Mouse (Mus musculus) heart, postnatal 0 days (tissue): ENCODE measurements around the gene Tle6.

Source experiments
- CTCF ChIP-seq: IDR thresholded peaks from 2 replicates; pipeline ENCODE4 v1.5.1; 2016; ENCODE audit warnings: antibody characterized with exemption, control low read depth, low read depth
- EP300 ChIP-seq: IDR thresholded peaks from 2 replicates; pipeline ENCODE4 v1.6.1; 2016; ENCODE audit warnings: antibody characterized with exemption, low read depth

DNA sequence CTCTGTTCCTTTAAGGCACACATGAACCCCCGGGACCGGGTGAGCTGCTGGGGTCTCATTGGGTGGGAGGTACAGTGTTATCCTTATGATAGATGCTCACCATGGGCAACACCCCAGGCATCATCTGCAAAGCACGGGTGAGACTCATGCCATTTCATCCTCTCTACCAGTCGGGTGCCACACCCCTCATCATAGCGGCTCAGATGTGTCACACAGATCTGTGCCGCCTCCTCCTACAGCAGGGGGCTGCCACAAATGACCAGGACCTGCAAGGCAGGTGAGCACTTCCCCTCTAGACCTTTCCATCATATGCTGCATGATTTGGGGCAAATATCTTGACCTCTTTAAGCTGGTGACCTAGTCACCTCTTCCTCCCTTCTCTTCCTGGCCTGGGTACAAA is 37.2 kb upstream of the Tle6 start:
- TF ChIP-seq CTCF: no peak
- no peak for TF ChIP-seq EP300
